ENCODE assay signal across 23 mouse cellular contexts in genomic region chr7:139681921-139682598, GRCm38 (mm10). TPM values are rescaled to one million over a fixed set of nuclear protein-coding genes. Genes with fewer than 3 reads are reported as not detected.
DNase-seq lines count a peak whose midpoint lies in the region; ATAC-seq and TF ChIP-seq lines count a peak whose summit lies in the region.
"Had no signal": no experiment of that assay in that cellular context is flagged by ENCODE, and none has a peak within 500 bp of the region (broad histone marks: within the 10 kb centered on the region; RNA-seq: fewer than 3 reads in every experiment).

No protein-coding gene starts in this region.

- H3K4me1 ChIP-seq in testis, adult 2 months (ENCODE audit: control insufficient read depth, insufficient read depth, low read length), result peaks cover 12% of the 10 kb centered on the region
- peaks cover 9% of the 10 kb centered on the region; the same call in 1 of the 2 replicates for H3K4me1 ChIP-seq in intestine, embryonic 16.5 days (ENCODE audit: control insufficient read depth, insufficient read depth, low read length)

- DNase-seq in adrenal gland, postnatal 36 days, result peak; percentile 11 to 30
- no peak for DNase-seq in adrenal gland, postnatal 4 days (ENCODE audit: low spot score in 2 of 2)
- peak; percentile 18 for DNase-seq in gastrocnemius, postnatal 10 days
- DNase-seq in gastrocnemius, adult 8-10 months (ENCODE audit: low spot score in 2 of 2), result no peak
- no peak for DNase-seq in testis, postnatal 14 days (ENCODE audit: low spot score)
- DNase-seq: cerebellum, adult 8-10 months; forebrain, postnatal 0 days; gastrocnemius, postnatal 36 days; heart, adult 18-20 months; heart, postnatal 10 days; heart, postnatal 4 days; kidney, adult 11 months had no signal

- no peaks in the 10 kb centered on the region for H3K27me3 ChIP-seq in testis, adult 2 months (ENCODE audit: control insufficient read depth, insufficient read depth, low read length)
- no peaks in the 10 kb centered on the region for H3K27me3 ChIP-seq in intestine, embryonic 16.5 days (replicated peaks; ENCODE audit: control insufficient read depth, insufficient read depth, low read length)

- ATAC-seq in intestine, embryonic 16.5 days, result no peak
- ATAC-seq: forebrain, embryonic 13.5 days; forebrain, postnatal 0 days; hindbrain, embryonic 16.5 days; inflammation-experienced regulatory T-cells, adult 6 months had no signal

- peaks cover 4% of the 10 kb centered on the region for H3K36me3 ChIP-seq in testis, adult 2 months (ENCODE audit: control insufficient read depth, insufficient read depth, low read length)
- H3K36me3 ChIP-seq in intestine, embryonic 16.5 days (ENCODE audit: control insufficient read depth, insufficient read depth, low read length), result no peaks in the 10 kb centered on the region
- H3K36me3 ChIP-seq: embryonic facial prominence, embryonic 10.5 days; G1E; heart, embryonic 10.5 days; hindbrain, embryonic 12.5 days had no signal

- WGBS in intestine, embryonic 16.5 days, result 72% methylated on average over 11 of the region's 11 CpGs

- no peak for TF ChIP-seq POLR2A in testis, adult 2 months (IDR thresholded peaks at IDR 0.05; ENCODE audit: control insufficient read depth, low read depth, low read length)

- H3K9ac ChIP-seq in intestine, embryonic 16.5 days (ENCODE audit: low read depth, low read length), result no peak overlapping the region
- H3K9ac ChIP-seq: forebrain, embryonic 13.5 days; forebrain, postnatal 0 days; hindbrain, embryonic 12.5 days had no signal

- H3K9me3 ChIP-seq in intestine, embryonic 16.5 days (ENCODE audit: control insufficient read depth, low read length), result no peaks in the 10 kb centered on the region
- H3K9me3 ChIP-seq: embryonic facial prominence, embryonic 10.5 days; forebrain, embryonic 13.5 days; heart, embryonic 10.5 days; hindbrain, embryonic 12.5 days had no signal

- H3K4me3 ChIP-seq in testis, adult 2 months (ENCODE audit: control insufficient read depth, low read depth, low read length), result peak overlapping the region; percentile 96
- no peak overlapping the region for H3K4me3 ChIP-seq in intestine, embryonic 16.5 days (ENCODE audit: low read length)
- H3K4me3 ChIP-seq: embryonic facial prominence, embryonic 10.5 days; forebrain, embryonic 13.5 days; heart, embryonic 10.5 days; hindbrain, embryonic 12.5 days had no signal

- no peak overlapping the region for H3K4me2 ChIP-seq in intestine, embryonic 16.5 days (ENCODE audit: low read depth, low read length)
- H3K4me2 ChIP-seq: forebrain, embryonic 13.5 days; hindbrain, embryonic 12.5 days had no signal

- H3K27ac ChIP-seq in testis, adult 2 months (ENCODE audit: control insufficient read depth, insufficient read depth, low read depth, low read length), result no peak overlapping the region
- H3K27ac ChIP-seq in intestine, embryonic 16.5 days (ENCODE audit: low read length), result no peak overlapping the region
- H3K27ac ChIP-seq: embryonic facial prominence, embryonic 10.5 days; forebrain, embryonic 13.5 days; heart, embryonic 10.5 days; hindbrain, embryonic 12.5 days had no signal

- no peak for TF ChIP-seq CTCF in testis, adult 2 months (IDR thresholded peaks at IDR 0.05; ENCODE audit: control insufficient read depth, insufficient read depth, insufficient replicate concordance, low read depth, low read length)

RNA-seq across cellular contexts. Expression of gene Cfap46, which starts 1.6 kb away (rescaled TPM):
- total RNA-seq in adrenal gland, postnatal 36 days (2021), result under 1 TPM; 0.33 to 0.79 TPM
- 1 to 10 TPM in 1 of 2 experiments, under 1 TPM in 1; 0.67 to 1.1 TPM for total RNA-seq in adrenal gland, postnatal 4 days (2021)
- under 1 TPM in 1 of 2 experiments, not detected in 1; 0.09 TPM for total RNA-seq in gastrocnemius, postnatal 10 days (2021)
- under 1 TPM in 1 of 4 experiments, not detected in 3; 0.10 TPM for total RNA-seq in gastrocnemius, adult 8-10 months (2022)
- 93.5 and 94.6 TPM in 2 replicates for polyA plus RNA-seq in testis, adult 2 months (2012; rRNA removed)
- 0.13 and 0.23 TPM in 2 replicates for polyA plus RNA-seq in intestine, embryonic 16.5 days (2015; fragmentation: Nextera tagmentation; extraction: Ambion mirVana)
- total RNA-seq: G1E; gastrocnemius, adult 18-20 months; heart, postnatal 4 days had no signal
- polyA plus RNA-seq: G1E; heart, embryonic 14.5 days; inflammation-experienced regulatory T-cells, adult 6 months had no signal

Comparison
In these comparisons a context has a peak if more than half of its experiments do, and no peak if none do; other contexts are left out.
1. DNase-seq: peak in adrenal gland, postnatal 36 days (2 of 2) and gastrocnemius, postnatal 10 days (single experiment); none in adrenal gland, postnatal 4 days (0 of 2), gastrocnemius, adult 8-10 months (0 of 2) and testis, postnatal 14 days (single experiment).